Mouse (Mus musculus) embryo, embryonic 9.5 days (tissue): ENCODE measurements at regions not wholly inside any gene's neighbourhood (a gene's known extent, or its start where the extent isn't known, plus 50 kb on each side); places are given as distances from the start of the nearest gene placed in this dataset.

Experiments
- DNase-seq: peaks from one replicate; pipeline ENCODE4 v3.0.0-alpha.2; 2017; ENCODE audit errors: extremely low spot score

GRCm38 (mm10) chr10:96955036-96955775 lies 338.4 kb downstream of the Btg1 start:
- peak; percentile 28 for DNase-seq

DNA sequence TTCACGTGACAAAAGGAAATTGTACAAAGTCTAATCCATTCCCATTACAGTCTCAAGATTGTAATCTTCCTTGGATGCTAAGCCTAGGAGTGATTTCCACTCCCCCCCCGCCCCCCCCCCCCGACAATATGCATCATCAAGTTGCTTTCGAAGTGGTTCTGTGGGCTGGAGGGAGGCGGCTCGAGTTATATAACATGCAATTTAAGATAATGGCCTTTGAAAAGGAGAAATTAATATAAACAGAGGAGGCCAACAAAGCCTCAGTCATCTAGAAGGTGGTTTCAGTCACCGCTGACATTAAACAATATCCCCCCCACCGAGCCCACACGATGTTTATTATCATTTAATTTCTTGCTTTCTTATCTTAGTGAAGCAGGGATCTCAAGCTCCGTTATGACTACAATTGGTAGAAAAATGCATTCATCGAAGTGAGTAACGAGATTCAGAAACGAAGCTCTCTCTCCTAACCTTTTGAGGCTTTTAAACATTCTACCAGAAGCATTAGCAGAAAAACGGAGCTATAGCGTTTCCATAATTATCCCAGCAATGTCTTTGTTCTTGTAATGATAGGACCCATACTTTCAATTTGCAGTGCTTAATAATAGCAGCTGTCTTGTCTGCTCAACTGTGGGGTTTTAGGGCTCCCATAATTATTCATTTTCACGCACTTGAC lies 339.1 kb downstream of the Btg1 start:
- DNase-seq, result no peak

DNA sequence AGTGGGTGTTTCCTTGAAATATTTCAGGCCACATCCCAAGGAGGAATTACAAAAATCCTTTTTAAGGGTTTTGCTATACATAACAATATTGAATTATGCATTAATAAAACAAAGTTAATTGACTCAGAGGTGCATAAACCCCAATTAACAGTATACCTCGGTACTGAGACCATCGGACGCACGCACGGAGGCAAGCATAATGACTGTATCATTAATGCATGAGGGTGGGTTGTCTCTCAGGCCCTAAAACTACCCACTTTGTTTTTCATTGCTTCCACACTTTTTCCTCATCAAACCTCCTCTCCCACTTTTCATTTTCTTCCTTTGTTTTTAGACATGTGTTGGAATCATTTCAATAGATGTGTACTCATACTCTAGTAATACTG lies 339.6 kb downstream of the Btg1 start:
- no peak for DNase-seq

DNA sequence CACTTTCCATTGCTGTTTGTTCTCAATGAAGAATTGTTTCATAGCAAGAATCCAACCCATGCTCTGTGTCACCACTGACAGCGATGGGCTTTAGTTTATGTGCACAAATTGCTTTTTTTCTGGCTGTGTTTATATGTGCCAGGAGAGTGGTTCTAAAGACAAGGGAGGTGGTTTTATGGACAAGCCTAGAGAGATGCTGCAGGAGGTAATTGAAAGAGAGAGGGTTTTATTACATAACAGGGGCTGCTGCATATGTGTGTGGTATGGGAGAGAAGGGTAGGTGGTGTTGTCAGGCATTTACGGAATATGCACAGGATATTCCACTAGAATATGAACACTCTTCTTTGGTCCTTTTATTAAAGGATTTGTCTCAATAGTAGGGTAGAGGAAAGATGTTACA lies 340.2 kb downstream of the Btg1 start:
- no peak for DNase-seq

- DNase-seq, result no peak
Measured at GRCm38 (mm10) chr10:96969825-96970224, 353.0 kb downstream of the Btg1 start.

DNA sequence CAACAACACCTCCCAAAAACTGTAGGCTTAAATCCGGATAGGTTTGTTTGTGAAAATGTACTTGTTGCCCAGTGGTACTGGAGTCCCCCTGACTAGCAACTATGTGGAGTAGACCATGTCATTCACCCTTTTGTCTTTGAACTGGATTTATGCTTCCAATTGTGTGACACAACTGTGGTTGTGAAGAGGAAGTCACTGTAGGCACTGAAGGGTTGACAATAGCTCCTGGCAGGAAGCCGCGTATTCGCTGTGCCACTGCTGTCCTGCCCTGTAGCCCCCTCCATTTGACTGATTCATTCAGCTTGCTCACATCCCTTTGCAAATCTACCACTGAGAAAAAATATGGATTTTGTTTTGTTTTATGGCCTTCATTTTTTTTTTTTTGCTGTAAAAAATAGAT lies 353.9 kb downstream of the Btg1 start:
- DNase-seq, result no peak

- no peak for DNase-seq
Measured at GRCm38 (mm10) chr10:96971810-96972209, 355.0 kb downstream of the Btg1 start.

GRCm38 (mm10) chr10:96974326-96974977 lies 357.6 kb downstream of the Btg1 start:
- DNase-seq, result no peak

DNA sequence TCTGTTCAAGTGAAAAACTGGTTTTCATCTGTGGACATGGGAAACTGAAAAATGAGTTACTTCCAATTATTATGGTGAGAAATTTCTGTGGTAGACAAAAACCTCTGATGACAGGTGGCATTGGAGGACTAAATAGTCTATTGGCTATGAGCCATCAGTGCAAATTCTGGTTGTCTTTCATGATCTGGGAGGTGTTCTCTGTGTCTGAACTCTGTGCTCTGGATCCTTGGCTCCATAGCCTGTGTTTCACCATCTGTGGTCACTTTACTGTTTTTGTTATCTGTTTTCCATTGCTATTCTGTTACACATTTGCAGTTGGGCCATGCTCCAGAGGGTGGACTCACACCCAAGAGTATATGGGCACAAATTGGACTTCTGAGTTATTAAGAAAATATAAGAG lies 359.9 kb downstream of the Btg1 start:
- DNase-seq, result no peak

- DNase-seq, result no peak
Measured at GRCm38 (mm10) chr10:96980494-96980831, 363.7 kb downstream of the Btg1 start.

- DNase-seq, result peak; percentile 6
Measured at GRCm38 (mm10) chr10:96980832-96981515, 364.2 kb downstream of the Btg1 start.

GRCm38 (mm10) chr10:96981516-96981869 lies 364.7 kb downstream of the Btg1 start:
- no peak for DNase-seq

GRCm38 (mm10) chr10:97000871-97001270 lies 384.1 kb downstream of the Btg1 start:
- DNase-seq, result no peak

DNA sequence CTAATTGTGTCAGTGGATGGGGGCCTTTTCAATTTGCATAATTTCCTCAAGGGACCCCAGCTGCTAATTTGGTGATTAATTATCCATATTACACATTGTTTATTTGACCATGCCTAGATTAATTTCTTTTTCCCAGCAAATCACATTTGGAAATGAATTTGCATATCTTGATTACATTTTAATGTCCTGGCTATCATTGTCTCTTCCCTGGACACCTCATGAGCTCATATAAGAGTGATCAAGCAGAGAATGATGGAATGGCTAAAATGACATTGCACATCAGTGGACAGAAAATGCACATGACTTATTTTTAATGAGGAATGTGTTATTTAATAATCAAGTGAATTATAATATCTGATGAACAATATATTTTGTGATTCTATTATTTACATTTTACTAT lies 392.1 kb downstream of the Btg1 start:
- DNase-seq, result no peak

- no peak for DNase-seq
Measured at GRCm38 (mm10) chr10:97009859-97010258, 393.1 kb downstream of the Btg1 start.

DNA sequence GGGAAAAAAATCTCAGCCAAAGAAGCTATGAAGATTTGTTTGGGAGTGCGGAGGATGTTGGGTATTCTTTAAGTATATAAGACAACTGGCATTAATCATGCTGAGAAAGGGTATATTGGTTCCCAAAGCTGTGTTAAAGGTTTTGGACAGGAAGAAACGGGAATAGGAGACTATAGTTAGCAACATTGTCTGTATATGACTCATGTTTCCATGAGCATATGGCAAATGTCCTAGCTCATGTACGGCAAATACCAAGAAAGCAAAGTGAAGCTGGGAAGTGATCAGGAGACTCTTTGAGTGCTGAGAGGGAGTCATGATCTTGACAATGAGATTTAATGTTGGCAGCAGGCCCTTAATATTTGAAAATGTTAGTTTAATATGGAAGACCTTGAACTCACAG lies 401.8 kb downstream of the Btg1 start:
- no peak for DNase-seq

GRCm38 (mm10) chr10:97028776-97029175 lies 412.0 kb downstream of the Btg1 start:
- DNase-seq, result no peak

DNA sequence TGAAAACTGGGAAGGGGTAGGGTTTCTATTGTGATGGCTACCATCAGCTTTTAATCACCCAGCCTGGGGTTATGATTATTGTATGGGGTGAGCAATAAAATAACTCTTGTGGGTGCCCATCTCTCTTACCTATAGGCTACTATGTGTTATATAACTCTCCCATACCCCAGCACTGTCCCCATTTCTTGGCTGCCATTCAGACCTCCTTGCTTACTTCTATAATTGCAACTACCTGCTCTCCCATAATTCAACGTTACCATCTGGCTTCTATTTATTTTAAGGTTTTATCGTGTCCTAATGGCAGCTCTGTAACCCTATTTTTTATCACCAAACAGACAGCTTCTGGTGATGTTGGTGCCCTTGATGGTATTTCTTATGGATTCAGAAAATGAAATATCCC lies 414.2 kb downstream of the Btg1 start:
- DNase-seq, result no peak

GRCm38 (mm10) chr10:97035371-97035786 lies 418.6 kb downstream of the Btg1 start:
- no peak for DNase-seq

DNA sequence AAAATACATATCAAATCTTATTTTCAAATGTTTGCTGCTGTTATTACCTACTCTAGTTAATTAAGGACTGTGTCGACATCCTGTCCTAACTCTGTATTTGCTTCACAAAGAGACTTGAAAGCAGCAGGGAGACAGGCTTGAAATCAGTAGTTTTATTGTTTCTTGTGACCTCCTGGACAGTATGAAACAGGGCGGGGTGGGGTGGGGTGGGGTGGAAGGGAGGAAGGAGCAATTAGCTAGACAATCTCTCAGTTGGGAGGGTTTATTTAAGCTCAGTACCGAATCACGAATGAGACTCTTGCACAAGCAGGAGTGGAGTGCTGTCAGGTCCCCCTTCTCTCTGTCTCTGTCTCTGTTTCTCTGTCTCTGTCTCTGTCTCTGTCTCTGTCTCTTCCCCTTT lies 421.2 kb downstream of the Btg1 start:
- no peak for DNase-seq

GRCm38 (mm10) chr10:97047566-97047965 lies 430.8 kb downstream of the Btg1 start:
- DNase-seq, result no peak

DNA sequence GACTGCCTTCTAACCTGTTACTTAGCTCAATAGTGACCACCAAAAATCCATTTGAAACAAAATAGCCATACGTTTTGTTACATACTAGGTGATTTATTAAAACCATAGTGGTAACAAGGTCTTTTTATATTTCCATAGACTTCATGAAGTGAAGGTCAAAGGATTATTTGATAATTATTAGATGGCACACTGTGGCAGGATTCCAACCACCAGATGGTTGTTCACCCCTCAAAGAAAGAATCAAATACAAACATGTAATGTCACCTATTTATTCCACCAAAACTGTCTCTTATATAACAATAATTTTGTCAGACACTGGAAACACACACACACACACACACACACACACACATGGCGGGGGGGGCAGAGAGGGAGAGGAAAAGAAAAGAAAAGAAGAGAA lies 431.2 kb downstream of the Btg1 start:
- DNase-seq, result no peak

- no peak for DNase-seq
Measured at GRCm38 (mm10) chr10:97054472-97054871, 424.9 kb upstream of the Dcn start.
